Mouse (Mus musculus): ENCODE data around the gene Bscl2. TPM values are rescaled to one million over a fixed set of nuclear protein-coding genes. Genes with fewer than 3 reads are reported as not detected.
"Not testable (repeated sequence)": the region's sequence is repeated elsewhere in the genome, so short reads cannot be mapped to it uniquely, and the experiment has no call there.

The Bscl2 gene
- total RNA-seq, 2 experiments from 2014 or later: 22.1 to 24.2 TPM

GRCm38 (mm10) chr19:8870838-8871237 lies 33.6 kb downstream of the Bscl2 start:
- DNase-seq (ENCODE audit: low spot score in 2 of 2): no peak

DNA sequence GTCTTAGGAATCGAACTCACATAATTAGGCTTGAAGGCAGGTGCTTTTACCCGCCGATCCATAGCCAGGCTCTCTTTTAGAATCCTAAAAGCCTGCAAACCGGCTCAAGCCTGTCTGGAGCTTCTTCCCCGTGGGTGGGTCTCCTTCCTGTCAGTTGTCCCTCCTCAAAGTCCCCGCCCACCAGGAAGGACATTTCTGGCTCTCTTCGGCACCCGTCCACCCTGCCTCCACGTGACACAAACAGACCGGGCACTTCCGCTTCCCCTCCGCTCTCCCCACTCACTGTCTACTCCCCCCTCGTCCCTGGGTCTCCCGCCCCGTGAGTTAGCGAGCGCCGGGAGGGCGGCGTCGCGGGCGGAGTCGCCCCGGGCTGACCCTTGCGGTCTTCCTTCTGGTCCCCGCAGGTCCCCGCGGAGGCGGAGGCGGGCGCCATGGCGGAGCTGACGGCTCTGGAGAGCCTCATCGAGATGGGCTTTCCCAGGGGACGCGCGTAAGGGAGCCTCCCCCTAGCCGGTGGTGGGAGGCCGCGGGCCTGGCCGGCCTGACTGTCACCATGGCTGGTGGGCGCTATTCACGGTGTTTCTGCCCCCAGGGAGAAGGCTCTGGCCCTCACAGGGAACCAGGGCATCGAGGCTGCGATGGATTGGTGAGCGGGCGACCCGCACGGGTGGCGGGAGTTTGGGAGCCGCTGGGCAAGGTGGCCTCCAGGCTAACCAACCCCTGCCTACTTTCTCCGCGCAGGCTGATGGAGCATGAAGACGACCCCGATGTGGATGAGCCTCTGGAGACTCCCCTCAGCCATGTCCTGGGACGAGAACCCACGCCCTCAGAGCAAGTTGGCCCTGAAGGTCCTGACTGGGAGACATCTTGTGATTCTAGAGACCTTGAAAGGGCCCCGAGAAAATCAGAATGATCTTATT lies 34.3 kb downstream of the Bscl2 start, which contains the start of gene Ubxn1:
TSS of gene Ubxn1 (plus strand) at position 230 of the 920 bp plus-strand sequence.
- peak; percentile 86 to 95 for DNase-seq (ENCODE audit: low spot score in 2 of 2)

DNA sequence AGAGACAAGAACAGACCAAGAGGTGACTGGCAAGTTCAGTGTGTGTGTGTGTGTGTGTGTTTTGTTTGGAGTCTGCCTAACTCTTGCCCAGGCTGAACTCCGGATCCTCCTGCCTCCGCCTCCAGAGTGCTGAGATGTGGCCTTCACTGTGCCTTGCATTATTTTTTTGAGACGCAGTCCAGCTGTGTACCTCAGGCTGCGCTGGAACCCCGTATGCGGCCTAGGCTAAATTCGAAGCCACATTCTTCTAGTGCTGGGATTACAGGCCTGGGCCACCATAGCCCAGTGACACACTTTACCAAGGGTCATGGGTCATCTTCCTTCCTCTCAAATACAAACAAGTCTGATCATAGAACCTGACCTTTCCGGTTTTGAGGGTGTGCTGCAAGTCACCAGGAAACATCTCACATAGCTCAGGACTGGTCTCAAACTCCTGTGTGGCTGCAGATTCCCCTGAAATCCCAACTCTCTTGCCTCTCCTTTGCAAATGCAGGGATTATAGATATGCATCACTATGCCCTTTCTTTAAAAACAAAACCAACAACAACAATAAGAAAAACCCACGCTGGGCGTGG lies 35.1 kb downstream of the Bscl2 start:
- no peak for DNase-seq (ENCODE audit: low spot score in 2 of 2)

DNA sequence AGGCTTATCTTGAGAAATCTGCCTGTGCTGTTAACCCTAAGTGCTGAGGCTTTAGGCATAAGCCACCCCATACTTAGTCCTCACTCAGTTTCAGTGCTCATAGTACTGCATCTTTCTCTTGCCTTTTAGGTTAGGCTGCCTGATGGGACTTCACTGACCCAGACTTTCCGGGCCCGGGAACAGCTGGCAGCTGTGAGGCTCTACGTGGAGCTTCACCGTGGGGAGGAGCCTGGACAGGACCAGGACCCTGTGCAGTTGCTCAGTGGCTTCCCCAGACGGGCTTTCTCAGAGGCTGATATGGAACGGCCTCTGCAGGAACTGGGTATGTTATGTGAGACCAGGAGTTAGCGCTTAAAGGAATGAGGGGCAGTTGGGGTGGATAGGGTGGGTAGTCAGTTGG lies 37.8 kb downstream of the Bscl2 start:
- no peak for DNase-seq (ENCODE audit: low spot score in 2 of 2)

DNA sequence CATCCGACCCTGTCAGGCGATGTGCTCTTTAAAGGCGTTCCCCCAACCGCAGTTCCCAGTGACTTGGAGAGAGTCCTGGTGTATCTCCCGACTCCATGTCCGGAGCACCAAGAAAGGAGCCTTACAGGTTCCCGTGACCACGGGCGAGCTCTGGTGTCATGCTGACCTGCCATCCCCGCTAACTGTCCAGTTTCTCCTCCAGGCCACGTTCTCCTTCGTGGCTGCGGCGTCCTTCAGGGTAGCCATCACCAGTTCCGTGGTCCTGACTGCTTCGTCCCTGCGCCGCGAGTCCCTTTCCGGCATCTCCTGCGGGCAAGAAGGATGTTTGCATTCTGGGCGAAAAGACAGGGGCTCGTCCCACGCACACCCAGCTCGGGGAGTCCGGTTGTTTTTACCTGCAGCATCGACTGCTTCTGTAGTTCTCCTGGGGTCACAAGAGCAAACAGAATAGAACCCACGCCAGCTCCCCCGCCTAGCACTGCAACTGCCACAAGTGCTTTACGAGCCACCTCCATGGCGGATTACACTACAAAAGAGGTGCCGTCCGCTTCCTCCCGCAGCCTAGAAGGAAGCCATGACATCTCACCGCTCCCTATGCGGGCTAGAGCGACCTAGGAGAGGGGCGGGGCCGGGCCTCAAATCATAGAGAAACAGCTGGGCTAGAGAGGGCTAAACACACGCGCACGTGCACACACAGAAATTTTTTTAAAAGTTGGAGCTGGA lies 43.2 kb downstream of the Bscl2 start, which contains the start of gene Uqcc3:
TSS of gene Uqcc3 (minus strand) at position 613 of the 723 bp plus-strand sequence.
- DNase-seq (ENCODE audit: low spot score in 2 of 2): peak; percentile 80 to 89

DNA sequence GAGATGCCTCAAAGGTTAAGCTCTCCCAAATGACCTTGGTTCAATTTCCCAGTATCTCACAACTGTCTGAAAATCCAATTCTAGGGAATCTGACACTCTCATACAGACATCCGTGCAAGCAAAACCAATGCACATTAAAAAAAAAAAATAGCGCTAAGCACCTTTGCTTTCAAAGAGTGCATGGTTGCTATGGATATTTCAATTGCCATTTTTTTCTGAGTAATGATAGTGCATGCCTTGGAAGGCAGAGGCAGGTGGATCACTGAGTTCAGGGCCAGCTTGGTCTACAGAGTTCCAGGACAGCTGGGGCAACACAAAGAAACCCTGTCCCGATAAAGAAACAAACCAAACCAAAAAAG lies 43.7 kb downstream of the Bscl2 start:
- DNase-seq (ENCODE audit: low spot score in 2 of 2): no peak

GRCm38 (mm10) chr19:8883616-8884015 lies 46.3 kb downstream of the Bscl2 start, which contains the start of the genes Lbhd1 and Gm49403:
Lbhd1 (plus strand) TSS chr19:8883732.
Gm49403 (plus strand) TSS chr19:8883930.
- no peak for DNase-seq (ENCODE audit: low spot score in 2 of 2)

GRCm38 (mm10) chr19:8886916-8887584 lies 49.8 kb downstream of the Bscl2 start:
- no peak for DNase-seq (ENCODE audit: low spot score in 2 of 2)

- DNase-seq (ENCODE audit: low spot score in 2 of 2): no peak
Observed at GRCm38 (mm10) chr19:8887585-8888463, 50.6 kb downstream of the Bscl2 start.

DNA sequence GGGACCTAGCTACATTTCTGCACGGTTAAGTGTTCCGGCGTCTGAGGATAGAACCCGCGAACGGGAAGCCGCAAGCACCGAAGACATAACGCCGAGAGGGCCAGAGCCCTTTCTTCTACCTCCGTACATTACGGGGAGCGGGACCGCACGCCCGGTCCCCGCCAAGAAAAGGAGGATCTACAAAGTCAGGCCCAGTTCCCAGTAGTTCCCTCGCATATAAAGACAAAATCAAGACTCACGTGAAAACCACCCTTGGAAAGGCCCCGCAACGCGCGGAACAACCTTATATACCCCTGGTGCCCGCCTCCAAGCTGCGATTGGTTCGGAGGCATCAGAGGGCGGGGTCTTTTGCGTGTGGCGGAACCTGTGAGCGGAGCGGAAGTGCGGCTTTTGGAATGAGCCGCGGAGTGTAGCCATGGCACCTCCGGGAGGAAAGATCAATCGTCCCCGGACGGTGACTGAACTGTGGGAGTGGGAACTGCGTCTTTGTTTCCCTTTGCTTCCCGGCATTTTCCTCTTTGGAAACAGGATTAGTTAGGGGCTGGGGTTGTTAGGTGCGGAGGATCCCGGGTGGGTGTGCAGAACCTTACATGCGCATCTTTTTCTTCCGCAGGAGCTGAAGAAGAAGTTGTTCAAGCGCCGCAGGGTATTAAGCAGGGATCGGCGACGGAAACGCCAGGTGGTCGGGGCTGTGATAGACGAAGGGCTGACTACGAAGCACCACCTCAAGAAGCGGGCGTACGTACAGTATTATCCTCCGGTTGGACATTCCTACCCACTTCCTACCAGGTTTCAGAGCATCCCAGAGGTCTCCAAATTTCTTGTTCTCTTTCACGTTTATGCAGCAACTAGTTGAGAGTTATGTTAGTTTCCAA lies 51.5 kb downstream of the Bscl2 start, which contains the start of the genes 1810009A15Rik and Gm49416:
TSS of gene 1810009A15Rik (plus strand) at position 343 of the 875 bp plus-strand sequence.
TSS of gene Gm49416 (plus strand) at position 416 of the 875 bp plus-strand sequence.
- peak; percentile 90 to 97 for DNase-seq (ENCODE audit: low spot score in 2 of 2)

- peak; percentile 70 to 84 for DNase-seq (ENCODE audit: low spot score in 2 of 2)
Observed at GRCm38 (mm10) chr19:8892829-8893766, 55.8 kb downstream of the Bscl2 start, which contains the start of gene Ints5. Ints5 (plus strand) TSS chr19:8893005.

DNA sequence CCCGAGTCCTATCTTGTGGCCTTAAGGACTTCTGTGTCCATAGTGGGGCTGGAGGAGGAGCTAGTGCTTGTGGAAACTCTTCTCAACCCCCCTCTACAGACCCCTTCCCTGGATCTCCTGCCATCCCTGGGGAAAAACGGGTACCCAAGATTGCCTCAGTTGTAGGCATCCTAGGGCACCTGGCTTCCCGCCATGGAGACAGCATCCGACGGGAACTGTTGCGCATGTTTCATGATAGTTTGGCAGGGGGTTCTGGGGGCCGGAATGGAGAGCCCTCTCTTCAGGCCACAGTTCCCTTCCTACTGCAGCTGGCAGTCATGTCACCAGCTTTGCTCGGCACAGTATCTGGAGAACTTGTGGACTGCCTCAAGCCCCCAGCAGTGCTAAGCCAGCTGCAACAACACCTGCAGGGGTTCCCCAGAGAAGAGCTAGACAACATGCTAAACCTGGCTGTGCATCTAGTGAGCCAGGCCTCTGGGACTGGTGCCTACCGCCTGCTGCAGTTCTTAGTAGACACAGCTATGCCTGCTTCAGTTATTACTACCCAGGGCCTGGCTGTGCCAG lies 58.2 kb downstream of the Bscl2 start:
- DNase-seq (ENCODE audit: low spot score in 2 of 2): no peak

GRCm38 (mm10) chr19:8896231-8896630 lies 59.0 kb downstream of the Bscl2 start:
- not testable (repeated sequence) for DNase-seq (ENCODE audit: low spot score in 2 of 2)

- peak in 1 of 2 experiments; percentile 68 for DNase-seq (ENCODE audit: low spot score in 2 of 2)
Observed at GRCm38 (mm10) chr19:8897211-8897864, 60.1 kb downstream of the Bscl2 start.

GRCm38 (mm10) chr19:8897865-8898495 lies 60.7 kb downstream of the Bscl2 start, which contains the start of gene Ganab:
Ganab (plus strand) TSS chr19:8898071.
- peak; percentile 88 to 95 for DNase-seq (ENCODE audit: low spot score in 2 of 2)

Data from gastrocnemius, postnatal 4 days (tissue).